22 mouse cellular contexts compared by ENCODE assay signal in genomic region chr8:12323238-12323637, GRCm38 (mm10). TPM values are rescaled to one million over a fixed set of nuclear protein-coding genes. Genes with fewer than 3 reads are reported as not detected.
"Had no signal": no experiment of that assay in that cellular context is flagged by ENCODE, and none has a peak within 500 bp of the region (broad histone marks: within the 10 kb centered on the region; RNA-seq: fewer than 3 reads in every experiment).

No protein-coding gene starts in this region.

- H3K4me1 ChIP-seq: liver, embryonic 15.5 days; megakaryocyte, embryonic 14.5 days had no signal

- H3K9me3 ChIP-seq: limb, embryonic 13.5 days; liver, embryonic 15.5 days; midbrain, embryonic 12.5 days; stomach, embryonic 15.5 days had no signal

- H3K9ac ChIP-seq: limb, embryonic 13.5 days; liver, embryonic 15.5 days; lung, embryonic 14.5 days; midbrain, embryonic 12.5 days; stomach, embryonic 15.5 days had no signal

- H3K4me3 ChIP-seq: limb, embryonic 13.5 days; liver, embryonic 15.5 days; megakaryocyte, embryonic 14.5 days; midbrain, embryonic 12.5 days; stomach, embryonic 15.5 days had no signal

- H3K27ac ChIP-seq: limb, embryonic 13.5 days; liver, embryonic 15.5 days; macrophage; midbrain, embryonic 12.5 days; stomach, embryonic 15.5 days had no signal

- H3K27me3 ChIP-seq: stomach, embryonic 15.5 days had no signal

- H3K36me3 ChIP-seq: limb, embryonic 13.5 days; liver, embryonic 15.5 days; midbrain, embryonic 12.5 days; stomach, embryonic 15.5 days had no signal

- H3K4me2 ChIP-seq: limb, embryonic 13.5 days; liver, embryonic 15.5 days; lung, embryonic 14.5 days; midbrain, embryonic 12.5 days; stomach, embryonic 15.5 days had no signal

- DNase-seq: kidney, postnatal 25 days; layer of hippocampus, adult 9-11 months; layer of hippocampus, postnatal 36 days; lung, embryonic 14.5 days; lung, postnatal 14 days; right cerebral cortex, postnatal 14 days; thymus, adult 2 months; thymus, postnatal 25 days had no signal

RNA-seq across cellular contexts. Expression of gene A230072I06Rik, which starts 44.6 kb away (rescaled TPM):
- total RNA-seq: layer of hippocampus, postnatal 36 days; left cerebral cortex, postnatal 36 days; liver, adult 2 months; midbrain, postnatal 0 days had no signal
- polyA plus RNA-seq: kidney, embryonic 14.5 days; limb, embryonic 13.5 days; liver, adult 2 months; liver, embryonic 15.5 days; lung, embryonic 14.5 days; macrophage; midbrain, postnatal 0 days; neural tube, embryonic 14.5 days; spleen, adult 2 months; testis, adult 2 months; thymus, adult 2 months; urinary bladder, adult 2 months had no signal
